In genomic region chr10:57437898-57438297, GRCm38 (mm10) we compare ENCODE assay signal across 11 mouse cellular contexts. TPM values are rescaled to one million over a fixed set of nuclear protein-coding genes. Genes with fewer than 3 reads are reported as not detected.
DNase-seq lines count a peak whose midpoint lies in the region; ATAC-seq and TF ChIP-seq lines count a peak whose summit lies in the region.
"Had no signal": no experiment of that assay in that cellular context is flagged by ENCODE, and none has a peak within 500 bp of the region (broad histone marks: within the 10 kb centered on the region; RNA-seq: fewer than 3 reads in every experiment).

No protein-coding gene starts in this region.

- WGBS in limb, embryonic 11.5 days = 86% methylated on average over 2 of the region's 2 CpGs
- WGBS in limb, embryonic 10.5 days = 84% methylated on average over 2 of the region's 2 CpGs
- 80% methylated on average over 2 of the region's 2 CpGs for WGBS in stomach, postnatal 0 days

- DNase-seq in gastrocnemius, postnatal 25 days = peak; percentile 15
- no peak for DNase-seq in gastrocnemius, postnatal 36 days
- no peak for DNase-seq in limb, embryonic 11.5 days (ENCODE audit: low spot score)
- no peak for DNase-seq in limb, embryonic 10.5 days (ENCODE audit: low spot score)
- DNase-seq in urinary bladder, postnatal 4 days (ENCODE audit: low spot score in 2 of 2) = peak; percentile 19 to 72
- DNase-seq in urinary bladder, adult 2 months (ENCODE audit: low spot score) = no peak
- DNase-seq in stomach, postnatal 0 days (ENCODE audit: low spot score) = no peak
- no peak for DNase-seq in thymus, postnatal 4 days
- DNase-seq: cerebellum, adult 9-11 months had no signal

- H3K4me3 ChIP-seq in limb, embryonic 11.5 days (ENCODE audit: low read depth, low read length) = no peak overlapping the region
- no peak overlapping the region for H3K4me3 ChIP-seq in limb, embryonic 10.5 days
- H3K4me3 ChIP-seq in stomach, postnatal 0 days (ENCODE audit: low read depth, low read length) = no peak overlapping the region
- H3K4me3 ChIP-seq: liver, embryonic 12.5 days had no signal

- ATAC-seq in limb, embryonic 11.5 days (ENCODE audit: insufficient number of reproducible peaks, low FRiP score, low TSS enrichment, low read depth) = 0 out of 2 replicates have a peak, but pooled peaks have one; percentile 36
- 0 out of 2 replicates have a peak, but pooled peaks have one; percentile 43 for ATAC-seq in stomach, postnatal 0 days (ENCODE audit: low FRiP score, low TSS enrichment)
- ATAC-seq: liver, embryonic 12.5 days; Patski had no signal

- peaks cover 3% of the 10 kb centered on the region; the same call in 1 of the 2 replicates for H3K9me3 ChIP-seq in limb, embryonic 11.5 days (ENCODE audit: control insufficient read depth, low read length)
- no peaks in the 10 kb centered on the region for H3K9me3 ChIP-seq in limb, embryonic 10.5 days (replicated peaks)
- no peaks in the 10 kb centered on the region for H3K9me3 ChIP-seq in stomach, postnatal 0 days (ENCODE audit: control insufficient read depth, low read length)

- H3K36me3 ChIP-seq in limb, embryonic 11.5 days (ENCODE audit: control insufficient read depth, insufficient read depth, low read length) = no peaks in the 10 kb centered on the region
- H3K36me3 ChIP-seq in limb, embryonic 10.5 days = no peaks in the 10 kb centered on the region
- no peaks in the 10 kb centered on the region for H3K36me3 ChIP-seq in stomach, postnatal 0 days (ENCODE audit: control insufficient read depth, insufficient read depth, low read length)
- H3K36me3 ChIP-seq: liver, embryonic 12.5 days had no signal

- H3K4me2 ChIP-seq in limb, embryonic 11.5 days (ENCODE audit: low read depth, severe bottlenecking) = no peak overlapping the region
- H3K4me2 ChIP-seq in stomach, postnatal 0 days (replicated peaks; ENCODE audit: low read depth) = no peak overlapping the region
- H3K4me2 ChIP-seq: liver, embryonic 12.5 days had no signal

- no peak for TF ChIP-seq CTCF in stomach, postnatal 0 days (IDR thresholded peaks at IDR 0.05; ENCODE audit: low read depth)

- no peaks in the 10 kb centered on the region for H3K4me1 ChIP-seq in limb, embryonic 11.5 days (ENCODE audit: control insufficient read depth, insufficient read depth, low read length)
- H3K4me1 ChIP-seq in limb, embryonic 10.5 days = no peaks in the 10 kb centered on the region
- H3K4me1 ChIP-seq in stomach, postnatal 0 days (replicated peaks; ENCODE audit: control insufficient read depth, insufficient read depth) = no peaks in the 10 kb centered on the region
- H3K4me1 ChIP-seq: liver, embryonic 12.5 days had no signal

- H3K27me3 ChIP-seq in limb, embryonic 11.5 days (ENCODE audit: control insufficient read depth, insufficient read depth, low read length) = no peaks in the 10 kb centered on the region
- H3K27me3 ChIP-seq in limb, embryonic 10.5 days (ENCODE audit: low read depth, poor library complexity, severe bottlenecking) = no peaks in the 10 kb centered on the region
- H3K27me3 ChIP-seq in stomach, postnatal 0 days (ENCODE audit: control insufficient read depth, insufficient read depth, low read length) = no peaks in the 10 kb centered on the region
- H3K27me3 ChIP-seq: liver, embryonic 12.5 days; Patski had no signal

- H3K9ac ChIP-seq in limb, embryonic 11.5 days (ENCODE audit: low read length) = no peak overlapping the region
- H3K9ac ChIP-seq in stomach, postnatal 0 days (ENCODE audit: low read length) = no peak overlapping the region
- H3K9ac ChIP-seq: liver, embryonic 12.5 days had no signal

- H3K27ac ChIP-seq in limb, embryonic 11.5 days (replicated peaks; ENCODE audit: low read depth, low read length) = no peak overlapping the region
- no peak overlapping the region for H3K27ac ChIP-seq in limb, embryonic 10.5 days
- no peak overlapping the region for H3K27ac ChIP-seq in stomach, postnatal 0 days (replicated peaks)
- H3K27ac ChIP-seq: liver, embryonic 12.5 days had no signal

- intact Hi-C loops in gastrocnemius, postnatal 36 days (cut with DNase I) = no loop called here

- TF ChIP-seq EP300 in stomach, postnatal 0 days (optimal IDR thresholded peaks at IDR 0.05) = no peak

RNA-seq across cellular contexts. Expression of gene Hsf2, which starts 48.3 kb away (rescaled TPM):
- 10 to 100 TPM; 23.0 to 29.8 TPM for total RNA-seq in gastrocnemius, postnatal 25 days (2021)
- 10 to 100 TPM; 21.3 to 28.4 TPM for total RNA-seq in gastrocnemius, postnatal 36 days (2021)
- polyA plus RNA-seq in limb, embryonic 11.5 days (2014; fragmentation: Nextera tagmentation; extraction: Ambion mirVana) = 45.3 and 49.7 TPM in 2 replicates
- polyA plus RNA-seq in limb, embryonic 10.5 days (2016; fragmentation: Nextera tagmentation; extraction: Ambion mirVana) = 35.9 and 43.4 TPM in 2 replicates
- 10.6 and 10.7 TPM in 2 replicates for polyA plus RNA-seq in urinary bladder, adult 2 months (2012; rRNA removed)
- polyA plus RNA-seq in stomach, postnatal 0 days (2015; fragmentation: Nextera tagmentation; extraction: Ambion mirVana) = 11.2 and 12.7 TPM in 2 replicates

Comparison
In these comparisons a context has a peak if more than half of its experiments do, and no peak if none do; other contexts are left out.
1. DNase-seq: peak in gastrocnemius, postnatal 25 days (single experiment) and urinary bladder, postnatal 4 days (2 of 2); none in gastrocnemius, postnatal 36 days (0 of 2), limb, embryonic 11.5 days (single experiment), limb, embryonic 10.5 days (single experiment), urinary bladder, adult 2 months (single experiment), stomach, postnatal 0 days (single experiment) and thymus, postnatal 4 days (single experiment).